Mouse (Mus musculus): ENCODE results near the gene Zc3hav1. TPM values are rescaled to one million over a fixed set of nuclear protein-coding genes. Genes with fewer than 3 reads are reported as not detected.
"Not testable (repeated sequence)": the region's sequence is repeated elsewhere in the genome, so short reads cannot be mapped to it uniquely, and the experiment has no call there.

Zc3hav1 gene
- 0.90 and 1.5 TPM in 2 replicates for polyA plus RNA-seq (2012; rRNA removed)

- TF ChIP-seq CTCF (IDR thresholded peaks at IDR 0.05; ENCODE audit: borderline replicate concordance, extremely low read depth, insufficient read depth, insufficient read length) (no peak), POLR2A (IDR thresholded peaks at IDR 0.05; ENCODE audit: borderline replicate concordance, extremely low read depth, insufficient read depth, insufficient read length, poor library complexity, severe bottlenecking) (no peak)
- peak; percentile 57 for DNase-seq (ENCODE audit: low read depth)
Measured at GRCm38 (mm10) chr6:38353811-38354722, at the start of gene Zc3hav1. Zc3hav1 (minus strand) TSS chr6:38354603.

DNA sequence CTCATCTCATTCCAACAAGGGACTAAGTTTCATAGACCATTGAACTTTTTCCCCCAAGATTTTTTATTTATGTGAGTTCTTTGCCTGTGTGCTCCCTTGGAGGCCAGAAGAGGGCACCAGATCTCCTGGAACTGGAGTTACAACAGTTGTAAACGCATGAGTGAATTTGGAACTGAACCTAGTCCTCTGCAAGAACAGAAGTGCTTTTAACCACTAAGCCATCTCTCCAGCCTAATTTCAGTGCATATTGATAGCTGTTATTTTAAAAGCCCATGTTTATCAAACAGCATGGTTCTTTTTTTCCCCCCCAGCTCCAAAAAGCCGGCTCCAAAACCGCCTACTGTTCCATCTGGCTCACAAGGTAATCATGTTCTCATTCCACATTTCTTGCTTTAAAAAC lies 35.3 kb upstream of the Zc3hav1 start:
- DNase-seq (ENCODE audit: low read depth): peak; percentile 61
- TF ChIP-seq POLR2A (IDR thresholded peaks at IDR 0.05; ENCODE audit: borderline replicate concordance, extremely low read depth, insufficient read depth, insufficient read length, poor library complexity, severe bottlenecking): no peak
- TF ChIP-seq CTCF (IDR thresholded peaks at IDR 0.05; ENCODE audit: borderline replicate concordance, extremely low read depth, insufficient read depth, insufficient read length): peak; percentile 49; the same call in 1 of the 2 replicates

GRCm38 (mm10) chr6:38381129-38381771 lies 26.8 kb upstream of the Zc3hav1 start, which contains the start of gene Ttc26:
Ttc26 (plus strand) TSS chr6:38381469.
- TF ChIP-seq POLR2A (IDR thresholded peaks at IDR 0.05; ENCODE audit: borderline replicate concordance, extremely low read depth, insufficient read depth, insufficient read length, poor library complexity, severe bottlenecking) (peak; percentile 37; the same call in 1 of the 2 replicates), CTCF (IDR thresholded peaks at IDR 0.05; ENCODE audit: borderline replicate concordance, extremely low read depth, insufficient read depth, insufficient read length) (peak; percentile 3; the same call in 1 of the 2 replicates)

DNA sequence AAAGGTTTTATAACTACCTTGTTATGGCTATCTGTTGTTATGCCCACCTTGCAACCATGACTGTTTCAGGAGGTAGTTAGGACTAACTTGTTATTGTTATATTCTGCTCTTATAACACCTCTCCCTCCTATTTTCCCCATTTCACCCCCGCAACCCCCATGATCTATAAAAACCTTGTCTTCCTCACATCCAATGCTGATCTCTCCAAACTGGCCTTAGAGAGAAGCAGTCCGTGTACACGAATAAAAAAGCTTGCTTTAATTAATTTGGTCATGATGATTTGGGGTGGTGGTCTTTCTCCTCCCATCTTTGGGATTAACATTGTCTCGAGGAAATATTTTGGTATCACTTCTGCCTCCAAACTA lies 26.3 kb upstream of the Zc3hav1 start:
- TF ChIP-seq POLR2A (IDR thresholded peaks at IDR 0.05; ENCODE audit: borderline replicate concordance, extremely low read depth, insufficient read depth, insufficient read length, poor library complexity, severe bottlenecking) (no peak), CTCF (IDR thresholded peaks at IDR 0.05; ENCODE audit: borderline replicate concordance, extremely low read depth, insufficient read depth, insufficient read length) (no peak)
- DNase-seq (ENCODE audit: low read depth): no peak

More at GRCm38 (mm10) chr6:38381129-38381771, 26.8 kb upstream of the Zc3hav1 start, which contains the start of gene Ttc26:
- peak; percentile 97 for DNase-seq (ENCODE audit: low read depth)

DNA sequence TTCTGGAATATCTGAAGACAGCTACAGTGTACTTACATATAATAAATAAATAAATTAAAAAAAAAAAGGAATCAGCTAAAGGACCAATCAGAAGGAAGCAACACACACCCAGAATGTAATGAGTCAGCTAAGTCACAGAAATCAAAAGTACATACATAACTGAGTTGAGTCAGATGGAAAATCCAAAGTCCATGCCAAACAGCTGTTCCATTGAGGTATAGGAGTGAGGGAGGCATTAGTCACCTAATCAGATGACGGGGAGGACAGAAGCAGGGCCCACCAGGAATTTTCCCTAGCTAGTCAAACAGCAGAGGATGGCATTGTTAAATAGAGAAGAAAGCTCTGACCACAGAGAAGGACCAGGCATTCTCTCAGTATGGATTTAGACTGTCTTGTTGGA lies 19.9 kb upstream of the Zc3hav1 start:
- no peak for DNase-seq (ENCODE audit: low read depth)
- TF ChIP-seq POLR2A (IDR thresholded peaks at IDR 0.05; ENCODE audit: borderline replicate concordance, extremely low read depth, insufficient read depth, insufficient read length, poor library complexity, severe bottlenecking) (no peak), CTCF (IDR thresholded peaks at IDR 0.05; ENCODE audit: borderline replicate concordance, extremely low read depth, insufficient read depth, insufficient read length) (no peak)

- peak; percentile 3; the same call in 1 of the 2 replicates for TF ChIP-seq CTCF (IDR thresholded peaks at IDR 0.05; ENCODE audit: borderline replicate concordance, extremely low read depth, insufficient read depth, insufficient read length)
- no peak for TF ChIP-seq POLR2A (IDR thresholded peaks at IDR 0.05; ENCODE audit: borderline replicate concordance, extremely low read depth, insufficient read depth, insufficient read length, poor library complexity, severe bottlenecking)
- DNase-seq (ENCODE audit: low read depth): no peak
Measured at GRCm38 (mm10) chr6:38369945-38370344, 15.5 kb upstream of the Zc3hav1 start.

- no peak for DNase-seq (ENCODE audit: low read depth)
- TF ChIP-seq POLR2A (IDR thresholded peaks at IDR 0.05; ENCODE audit: borderline replicate concordance, extremely low read depth, insufficient read depth, insufficient read length, poor library complexity, severe bottlenecking) (no peak), CTCF (IDR thresholded peaks at IDR 0.05; ENCODE audit: borderline replicate concordance, extremely low read depth, insufficient read depth, insufficient read length) (no peak)
Measured at GRCm38 (mm10) chr6:38364121-38364520, 9.7 kb upstream of the Zc3hav1 start.

DNA sequence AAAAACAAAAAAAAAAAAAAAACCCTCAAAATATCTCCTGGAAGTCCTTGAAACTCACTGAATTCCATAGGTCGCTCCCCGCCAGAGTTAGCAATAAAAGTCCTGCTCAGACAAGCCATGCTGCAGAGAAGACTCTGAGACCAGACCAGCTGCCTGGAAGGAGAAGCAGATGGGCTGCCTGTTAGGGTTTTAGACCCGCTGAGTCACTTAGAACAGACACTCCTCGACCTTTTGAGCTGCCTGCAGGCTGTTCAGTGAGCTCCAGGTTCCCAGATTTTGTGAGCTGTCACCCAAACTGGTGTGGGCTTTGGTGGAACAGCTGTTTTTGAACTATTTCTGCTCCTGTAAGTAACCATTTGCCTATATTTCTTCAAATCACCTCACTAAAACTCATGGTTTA lies 9.0 kb upstream of the Zc3hav1 start:
- TF ChIP-seq POLR2A (IDR thresholded peaks at IDR 0.05; ENCODE audit: borderline replicate concordance, extremely low read depth, insufficient read depth, insufficient read length, poor library complexity, severe bottlenecking): no peak
- DNase-seq (ENCODE audit: low read depth): no peak

GRCm38 (mm10) chr6:38361937-38362336 lies 7.5 kb upstream of the Zc3hav1 start:
- TF ChIP-seq POLR2A (IDR thresholded peaks at IDR 0.05; ENCODE audit: borderline replicate concordance, extremely low read depth, insufficient read depth, insufficient read length, poor library complexity, severe bottlenecking) (no peak), CTCF (IDR thresholded peaks at IDR 0.05; ENCODE audit: borderline replicate concordance, extremely low read depth, insufficient read depth, insufficient read length) (no peak)

GRCm38 (mm10) chr6:38361065-38361464 lies 6.7 kb upstream of the Zc3hav1 start:
- TF ChIP-seq CTCF (IDR thresholded peaks at IDR 0.05; ENCODE audit: borderline replicate concordance, extremely low read depth, insufficient read depth, insufficient read length): no peak
- TF ChIP-seq POLR2A (IDR thresholded peaks at IDR 0.05; ENCODE audit: borderline replicate concordance, extremely low read depth, insufficient read depth, insufficient read length, poor library complexity, severe bottlenecking): no peak
- no peak for DNase-seq (ENCODE audit: low read depth)

More at GRCm38 (mm10) chr6:38361937-38362336, 7.5 kb upstream of the Zc3hav1 start:
- no peak for DNase-seq (ENCODE audit: low read depth)

- TF ChIP-seq POLR2A (IDR thresholded peaks at IDR 0.05; ENCODE audit: borderline replicate concordance, extremely low read depth, insufficient read depth, insufficient read length, poor library complexity, severe bottlenecking): no peak
- TF ChIP-seq CTCF (IDR thresholded peaks at IDR 0.05; ENCODE audit: borderline replicate concordance, extremely low read depth, insufficient read depth, insufficient read length): no peak
Measured at GRCm38 (mm10) chr6:38359736-38360499, 5.5 kb upstream of the Zc3hav1 start.

DNA sequence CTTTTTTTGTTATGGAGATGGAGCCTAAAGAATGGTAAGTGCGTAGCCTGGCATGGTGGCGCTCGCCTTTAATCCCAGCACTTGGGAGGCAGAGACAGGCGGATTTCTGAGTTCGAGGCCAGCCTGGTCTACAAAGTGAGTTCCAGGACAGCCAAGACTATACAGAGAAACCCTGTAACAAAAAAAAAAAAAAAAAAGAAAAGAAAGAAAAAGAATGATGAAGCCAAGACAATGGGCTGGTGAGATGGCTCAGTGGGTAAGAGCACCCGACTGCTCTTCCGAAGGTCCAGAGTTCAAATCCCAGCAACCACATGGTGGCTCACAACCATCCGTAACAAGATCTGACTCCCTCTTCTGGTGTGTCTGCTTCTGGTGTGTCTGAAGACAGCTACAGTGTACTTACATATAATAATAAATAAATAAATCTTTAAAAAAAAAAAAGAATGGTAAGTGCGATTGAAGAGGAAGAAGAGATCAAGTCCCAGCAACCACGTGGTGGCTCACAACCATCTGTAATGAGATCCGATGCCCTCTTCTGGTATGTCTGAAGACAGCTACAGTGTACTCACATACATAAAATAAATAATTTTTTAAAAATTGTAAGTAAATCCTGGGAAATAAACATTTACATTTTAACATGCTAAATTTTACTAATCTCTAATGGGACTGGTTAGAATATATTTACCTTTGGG lies 4.8 kb upstream of the Zc3hav1 start:
- DNase-seq (ENCODE audit: low read depth): not testable (repeated sequence)

More at GRCm38 (mm10) chr6:38359736-38360499, 5.5 kb upstream of the Zc3hav1 start:
- no peak for DNase-seq (ENCODE audit: low read depth)

Data from brain, embryonic 14.5 days (tissue).